Mouse (Mus musculus) stomach, postnatal 0 days (tissue): Measurements from ENCODE around the gene Lmo1. TPM values are rescaled to one million over a fixed set of nuclear protein-coding genes. Genes with fewer than 3 reads are reported as not detected.
A peak's percentile ranks its signal among the peaks of the same experiment; 100 is the strongest.

Experiments used
- ATAC-seq: fragments of 200-750 bp; cut with Nextera tagmentation; 2 replicates; pipeline ENCODE4 v1.8.0; 2017; ENCODE audit not compliant: low FRiP score, low TSS enrichment
- DNase-seq: peaks from one replicate; pipeline ENCODE4 v3.0.0-alpha.2; 2016; ENCODE audit warnings: low spot score
- H3K27ac ChIP-seq: fragments of 300-500 bp; sonication (generic); replicated peaks from 2 replicates; pipeline ENCODE4 v1.5.1; 2014; ENCODE audit warnings: mild to moderate bottlenecking, control low read depth
- H3K27me3 ChIP-seq: fragments of 300-500 bp; sonication (generic); 2 replicates; pipeline ENCODE4 v1.6.1; 2014; ENCODE audit warnings: low read length; ENCODE audit not compliant: control insufficient read depth, insufficient read depth
- H3K36me3 ChIP-seq: fragments of 300-500 bp; sonication (generic); 2 replicates; pipeline ENCODE4 v1.6.1; 2014; ENCODE audit warnings: low read length, mixed read lengths; ENCODE audit not compliant: control insufficient read depth, insufficient read depth
- H3K4me1 ChIP-seq: fragments of 300-500 bp; sonication (generic); replicated peaks from 2 replicates; pipeline ENCODE4 v1.6.1; 2014; ENCODE audit warnings: antibody characterized with exemption; ENCODE audit not compliant: control insufficient read depth, insufficient read depth
- H3K4me2 ChIP-seq: fragments of 300-500 bp; sonication (generic); replicated peaks from 2 replicates; pipeline ENCODE4 v1.6.1; 2014; ENCODE audit warnings: low read depth, mild to moderate bottlenecking, control low read depth, moderate library complexity
- H3K4me3 ChIP-seq: fragments of 300-500 bp; sonication (generic); 2 replicates; pipeline ENCODE4 v1.5.1; 2014; ENCODE audit warnings: low read depth, low read length, control low read depth
- H3K9ac ChIP-seq: fragments of 300-500 bp; sonication (generic); 2 replicates; pipeline ENCODE4 v1.6.1; 2014; ENCODE audit warnings: mild to moderate bottlenecking, low read length, control low read depth, mixed read lengths
- H3K9me3 ChIP-seq: fragments of 300-500 bp; sonication (generic); 2 replicates; pipeline ENCODE4 v1.6.1; 2016; ENCODE audit warnings: low read length; ENCODE audit not compliant: control insufficient read depth
- CTCF ChIP-seq: IDR thresholded peaks from 2 replicates; pipeline ENCODE4 v1.5.1; 2016; ENCODE audit warnings: antibody characterized with exemption, low read depth, mild to moderate bottlenecking, moderate library complexity
- EP300 ChIP-seq: optimal IDR thresholded peaks from 2 replicates; pipeline ENCODE3; 2016; ENCODE audit warnings: antibody characterized with exemption
- WGBS: fragments of 180-500 bp; shearing (Covaris S2); extraction: QIAGEN DNeasy Blood & Tissue Kit; methylation state at CpG from one replicate; pipeline ENCODE4 v1.1.7; 2014; 5-methylcytosine and 5-hydroxymethylcytosine counted together
- polyA plus RNA-seq: library from polyadenylated mRNA; unstranded; fragments of >200 nt; fragmentation: Nextera tagmentation; extraction: Ambion mirVana; gene quantifications from 2 replicates; pipeline ENCODE4 v1.2.1, GENCODE M21; 2015

Lmo1 gene
- polyA plus RNA-seq, 1 experiment from 2014 or later = 22.4 TPM

- no peaks in the 10 kb centered on the region for H3K36me3 ChIP-seq
- no peaks in the 10 kb centered on the region for H3K27me3 ChIP-seq
- 89% methylated on average over 4 of the region's 4 CpGs for WGBS
- H3K4me1 ChIP-seq = no peaks in the 10 kb centered on the region
- no peak for TF ChIP-seq CTCF
- no peak for TF ChIP-seq EP300
- no peak overlapping the region for H3K9ac ChIP-seq
- no peak for DNase-seq
- H3K4me2 ChIP-seq = no peak overlapping the region
- H3K4me3 ChIP-seq = no peak overlapping the region
- H3K27ac ChIP-seq = no peak overlapping the region
- ATAC-seq = no peak
- H3K9me3 ChIP-seq = no peaks in the 10 kb centered on the region
Observed at GRCm38 (mm10) chr7:109151088-109151487, 23.9 kb downstream of the Lmo1 start.

GRCm38 (mm10) chr7:109145211-109145610 is 29.8 kb downstream of the Lmo1 start:
- Histone ChIP-seq H3K9me3 (no peaks in the 10 kb centered on the region), H3K4me2 (no peak overlapping the region), H3K36me3 (no peaks in the 10 kb centered on the region), H3K4me3 (no peak overlapping the region), H3K27ac (no peak overlapping the region), H3K4me1 (no peaks in the 10 kb centered on the region), H3K27me3 (no peaks in the 10 kb centered on the region), H3K9ac (no peak overlapping the region)
- DNase-seq (no peak), ATAC-seq (no peak)
- TF ChIP-seq CTCF = no peak
- no peak for TF ChIP-seq EP300
- 56% methylated on average over 8 of the region's 8 CpGs for WGBS

GRCm38 (mm10) chr7:109144705-109145104 is 30.3 kb downstream of the Lmo1 start:
- Histone ChIP-seq H3K4me3 (no peak overlapping the region), H3K27ac (no peak overlapping the region), H3K9ac (no peak overlapping the region), H3K36me3 (no peaks in the 10 kb centered on the region), H3K9me3 (no peaks in the 10 kb centered on the region), H3K4me1 (no peaks in the 10 kb centered on the region), H3K27me3 (no peaks in the 10 kb centered on the region), H3K4me2 (no peak overlapping the region)
- peak; percentile 53 for TF ChIP-seq CTCF
- TF ChIP-seq EP300 = no peak
- DNase-seq (no peak), ATAC-seq (no peak)
- 55% methylated on average over 11 of the region's 11 CpGs for WGBS

- Histone ChIP-seq H3K36me3 (no peaks in the 10 kb centered on the region), H3K27me3 (no peaks in the 10 kb centered on the region), H3K9ac (no peak overlapping the region), H3K4me1 (no peaks in the 10 kb centered on the region), H3K27ac (no peak overlapping the region), H3K4me3 (no peak overlapping the region), H3K4me2 (no peak overlapping the region), H3K9me3 (no peaks in the 10 kb centered on the region)
- WGBS = 46% methylated on average over 2 of the region's 2 CpGs
- no peak for DNase-seq
- no peak for TF ChIP-seq EP300
- ATAC-seq = no peak
Observed at GRCm38 (mm10) chr7:109142564-109142963, 32.4 kb downstream of the Lmo1 start.

GRCm38 (mm10) chr7:109141753-109142152 is 33.3 kb downstream of the Lmo1 start:
- TF ChIP-seq CTCF (no peak), EP300 (no peak)
- no peaks in the 10 kb centered on the region for H3K36me3 ChIP-seq
- 49% methylated on average over 3 of the region's 3 CpGs for WGBS
- H3K27me3 ChIP-seq = no peaks in the 10 kb centered on the region
- H3K9ac ChIP-seq = no peak overlapping the region
- ATAC-seq = no peak
- no peaks in the 10 kb centered on the region for H3K4me1 ChIP-seq
- no peak overlapping the region for H3K27ac ChIP-seq
- no peaks in the 10 kb centered on the region for H3K9me3 ChIP-seq
- no peak overlapping the region for H3K4me3 ChIP-seq
- no peak for DNase-seq
- H3K4me2 ChIP-seq = no peak overlapping the region

GRCm38 (mm10) chr7:109141054-109141453 is 34.0 kb downstream of the Lmo1 start:
- DNase-seq (no peak), ATAC-seq (no peak)
- H3K4me2 ChIP-seq = no peak overlapping the region
- WGBS = 58% methylated on average over 2 of the region's 2 CpGs
- no peak overlapping the region for H3K9ac ChIP-seq
- no peaks in the 10 kb centered on the region for H3K27me3 ChIP-seq
- TF ChIP-seq EP300 (no peak), CTCF (no peak)
- H3K36me3 ChIP-seq = no peaks in the 10 kb centered on the region
- H3K4me3 ChIP-seq = no peak overlapping the region
- no peak overlapping the region for H3K27ac ChIP-seq
- no peaks in the 10 kb centered on the region for H3K9me3 ChIP-seq
- H3K4me1 ChIP-seq = no peaks in the 10 kb centered on the region
